Mouse (Mus musculus): ENCODE data around the gene Ccdc15. TPM values are rescaled to one million over a fixed set of nuclear protein-coding genes. Genes with fewer than 3 reads are reported as not detected.

Ccdc15 gene
- polyA plus RNA-seq, 1 experiment from 2014 or later = 1.8 TPM

- H3K4me3 ChIP-seq (ENCODE audit: low read depth, low read length) = no peak overlapping the region
- 94% methylated on average over 9 of the region's 9 CpGs for WGBS
- peaks cover 12% of the 10 kb centered on the region for H3K4me1 ChIP-seq (replicated peaks; ENCODE audit: control insufficient read depth, insufficient read depth, low read length)
- no peak overlapping the region for H3K9ac ChIP-seq (ENCODE audit: low read depth, low read length)
- H3K9me3 ChIP-seq (ENCODE audit: control insufficient read depth) = no peaks in the 10 kb centered on the region
- no peak overlapping the region for H3K4me2 ChIP-seq (replicated peaks; ENCODE audit: low read depth)
- H3K36me3 ChIP-seq (ENCODE audit: control insufficient read depth, insufficient read depth) = 0 out of 2 replicates have a peak, but pooled peaks cover 5% of the 10 kb centered on the region
- no peak overlapping the region for H3K27ac ChIP-seq (ENCODE audit: low read depth, low read length)
- no peak for ATAC-seq
- H3K27me3 ChIP-seq (replicated peaks; ENCODE audit: control insufficient read depth, insufficient read depth, low read length) = no peaks in the 10 kb centered on the region
- TF ChIP-seq CTCF (IDR thresholded peaks at IDR 0.05; ENCODE audit: low read depth) = no peak
These were observed 117.6 kb downstream of the Ccdc15 start for GRCm38 (mm10) chr9:37230486-37231195.

GRCm38 (mm10) chr9:37229880-37230325 lies 118.3 kb downstream of the Ccdc15 start:
- no peak overlapping the region for H3K9ac ChIP-seq (ENCODE audit: low read depth, low read length)
- ATAC-seq = peak; percentile 50
- H3K4me1 ChIP-seq (replicated peaks; ENCODE audit: control insufficient read depth, insufficient read depth, low read length) = peaks cover 9% of the 10 kb centered on the region
- H3K4me2 ChIP-seq (replicated peaks; ENCODE audit: low read depth) = no peak overlapping the region
- WGBS = 14% methylated on average over 1 of the region's 1 CpGs
- no peaks in the 10 kb centered on the region for H3K27me3 ChIP-seq (replicated peaks; ENCODE audit: control insufficient read depth, insufficient read depth, low read length)
- 0 out of 2 replicates have a peak, but pooled peaks cover 5% of the 10 kb centered on the region for H3K36me3 ChIP-seq (ENCODE audit: control insufficient read depth, insufficient read depth)
- H3K4me3 ChIP-seq (ENCODE audit: low read depth, low read length) = no peak overlapping the region
- peak; percentile 99 for TF ChIP-seq CTCF (IDR thresholded peaks at IDR 0.05; ENCODE audit: low read depth)
- no peak overlapping the region for H3K27ac ChIP-seq (ENCODE audit: low read depth, low read length)
- no peaks in the 10 kb centered on the region for H3K9me3 ChIP-seq (ENCODE audit: control insufficient read depth)

Other genes starting within 250 kb of the Ccdc15 start
- 2.4 and 2.8 TPM in 2 replicates for gene Pknox2, start 201.0 kb downstream of the Ccdc15 start, polyA plus RNA-seq (2015; fragmentation: Nextera tagmentation; extraction: Ambion mirVana)
- 6.1 and 7.1 TPM in 2 replicates for gene Tmem218, start 140.2 kb downstream of the Ccdc15 start, polyA plus RNA-seq (2015; fragmentation: Nextera tagmentation; extraction: Ambion mirVana)
- 20.1 and 22.8 TPM in 2 replicates for gene Slc37a2, start 92.7 kb downstream of the Ccdc15 start, polyA plus RNA-seq (2015; fragmentation: Nextera tagmentation; extraction: Ambion mirVana)
- gene Hepacam, start 18.9 kb upstream of the Ccdc15 start, polyA plus RNA-seq (2015; fragmentation: Nextera tagmentation; extraction: Ambion mirVana) = 0.18 and 0.38 TPM in 2 replicates
- gene Robo4, start 53.5 kb upstream of the Ccdc15 start, polyA plus RNA-seq (2015; fragmentation: Nextera tagmentation; extraction: Ambion mirVana) = 6.6 and 7.1 TPM in 2 replicates
- gene Robo3, start 84.8 kb upstream of the Ccdc15 start, polyA plus RNA-seq (2015; fragmentation: Nextera tagmentation; extraction: Ambion mirVana) = 0.07 TPM in 1 of 2 replicates, not detected in the other
- 7.4 and 8.8 TPM in 2 replicates for gene Msantd2, start 140.9 kb upstream of the Ccdc15 start, polyA plus RNA-seq (2015; fragmentation: Nextera tagmentation; extraction: Ambion mirVana)
- gene Esam, start 179.6 kb upstream of the Ccdc15 start, polyA plus RNA-seq (2015; fragmentation: Nextera tagmentation; extraction: Ambion mirVana) = 27.5 and 28.6 TPM in 2 replicates
- 6.1 and 10.3 TPM in 2 replicates for gene Vsig2, start 190.8 kb upstream of the Ccdc15 start, polyA plus RNA-seq (2015; fragmentation: Nextera tagmentation; extraction: Ambion mirVana)
- 1.2 and 1.9 TPM in 2 replicates for gene Nrgn, start 204.5 kb upstream of the Ccdc15 start, polyA plus RNA-seq (2015; fragmentation: Nextera tagmentation; extraction: Ambion mirVana)
- 15.0 and 22.1 TPM in 2 replicates for gene Siae, start 207.3 kb upstream of the Ccdc15 start, polyA plus RNA-seq (2015; fragmentation: Nextera tagmentation; extraction: Ambion mirVana)

All from intestine, postnatal 0 days (tissue).